Mouse (Mus musculus) gastrocnemius, postnatal 10 days (tissue): ENCODE results near the gene Syt14. TPM values are rescaled to one million over a fixed set of nuclear protein-coding genes. Genes with fewer than 3 reads are reported as not detected.

Experiments
- DNase-seq: peaks from one replicate; pipeline ENCODE4 v3.0.0; 2021; ENCODE audit warnings: mixed read lengths
- total RNA-seq, 2 experiments: library from RNA; stranded (reverse); gene quantifications; 2 replicates each; pipeline ENCODE4 v1.2.3; 2021

Syt14 gene
- total RNA-seq, 2 experiments from 2014 or later = 0.59 to 0.61 TPM

DNA sequence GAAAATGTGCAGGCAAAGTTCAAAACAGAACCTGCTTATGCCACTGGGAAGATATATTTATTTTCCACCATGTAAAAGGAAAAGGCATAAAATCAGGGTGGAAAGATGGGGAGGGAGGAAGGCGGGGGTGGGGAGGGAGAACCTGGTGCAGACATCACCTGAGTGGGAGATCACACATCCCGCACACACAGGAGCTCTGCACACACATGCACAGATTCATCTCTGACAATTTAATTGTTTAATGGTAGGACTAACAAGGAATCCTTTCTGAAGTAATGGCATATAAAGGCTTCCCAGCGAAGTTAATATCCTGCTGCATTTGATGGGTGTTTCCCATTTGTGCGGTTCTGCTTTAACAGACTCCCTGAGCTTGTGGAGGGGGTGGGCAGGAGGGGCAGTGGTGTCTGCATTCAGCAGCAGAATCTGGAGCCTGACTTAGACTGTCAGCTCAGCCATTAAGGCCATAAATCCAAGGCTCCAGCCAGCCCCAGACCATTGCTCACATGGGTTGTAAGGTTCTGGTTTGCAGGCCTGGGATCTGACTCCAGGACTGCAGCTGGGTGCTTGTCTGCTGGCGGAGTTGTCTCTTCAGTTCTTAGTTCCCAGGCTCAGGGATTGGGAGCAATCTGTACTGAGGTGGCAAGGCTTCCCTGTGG is 174.1 kb downstream of the Syt14 start:
- no peak for DNase-seq

- no peak for DNase-seq
Observed at GRCm38 (mm10) chr1:192860273-192860672, 175.3 kb downstream of the Syt14 start.

DNA sequence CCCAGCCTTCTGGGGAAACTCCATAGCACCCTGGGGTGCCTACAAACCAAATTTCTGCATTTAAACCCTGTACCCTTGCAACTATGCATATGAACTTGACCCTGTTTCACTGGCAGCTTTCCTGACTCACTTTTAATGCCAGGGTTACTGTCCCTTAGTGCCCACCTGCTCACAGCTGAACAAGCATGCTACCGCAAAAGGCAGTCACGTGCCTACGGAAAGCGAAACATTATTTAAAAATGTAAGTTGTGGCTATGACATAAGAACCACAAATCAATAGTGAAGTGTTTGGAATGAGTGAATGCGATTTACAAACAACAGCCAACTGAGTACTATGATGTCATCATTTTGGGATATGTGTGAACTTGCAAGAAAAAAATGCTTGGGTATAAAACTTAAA is 178.0 kb downstream of the Syt14 start:
- DNase-seq = no peak

DNA sequence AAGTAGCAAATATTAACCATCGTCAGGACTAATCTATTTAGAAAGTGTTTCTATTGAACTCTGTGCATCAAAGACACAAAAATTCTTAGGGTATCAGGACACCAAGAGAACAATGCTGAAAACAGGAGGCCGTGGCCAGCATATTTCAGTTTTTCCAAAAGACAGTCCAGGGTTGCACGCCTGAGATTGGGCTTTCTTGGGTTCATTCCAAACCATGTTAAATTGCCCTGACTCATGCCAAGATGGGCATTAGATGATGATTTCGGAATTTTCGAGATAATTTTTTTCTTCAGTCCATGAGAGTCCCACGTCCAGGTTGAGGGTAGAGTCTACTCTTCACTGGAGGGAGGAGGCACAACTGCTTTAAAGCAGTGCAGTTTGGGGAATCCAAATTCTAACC is 178.6 kb downstream of the Syt14 start:
- no peak for DNase-seq

DNA sequence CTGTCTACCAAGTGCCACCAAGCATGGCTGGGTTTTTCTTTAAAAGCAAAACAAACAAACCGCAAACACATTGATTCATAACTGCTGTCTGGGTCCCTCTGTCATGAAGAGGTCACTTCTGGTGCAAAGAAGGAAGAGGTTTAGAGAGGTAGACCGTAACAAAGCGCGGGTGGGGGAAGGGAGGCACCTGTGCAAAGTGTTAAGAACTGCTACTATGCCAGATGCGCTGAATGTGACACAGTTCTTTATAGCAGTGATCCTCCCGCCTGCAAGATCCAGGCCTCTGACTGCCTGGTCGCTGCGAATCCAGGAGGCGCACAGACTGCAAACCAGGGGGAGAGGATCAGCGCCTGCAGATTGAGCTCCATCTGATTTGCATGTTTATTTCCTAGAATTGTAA is 179.2 kb downstream of the Syt14 start:
- DNase-seq = no peak

DNA sequence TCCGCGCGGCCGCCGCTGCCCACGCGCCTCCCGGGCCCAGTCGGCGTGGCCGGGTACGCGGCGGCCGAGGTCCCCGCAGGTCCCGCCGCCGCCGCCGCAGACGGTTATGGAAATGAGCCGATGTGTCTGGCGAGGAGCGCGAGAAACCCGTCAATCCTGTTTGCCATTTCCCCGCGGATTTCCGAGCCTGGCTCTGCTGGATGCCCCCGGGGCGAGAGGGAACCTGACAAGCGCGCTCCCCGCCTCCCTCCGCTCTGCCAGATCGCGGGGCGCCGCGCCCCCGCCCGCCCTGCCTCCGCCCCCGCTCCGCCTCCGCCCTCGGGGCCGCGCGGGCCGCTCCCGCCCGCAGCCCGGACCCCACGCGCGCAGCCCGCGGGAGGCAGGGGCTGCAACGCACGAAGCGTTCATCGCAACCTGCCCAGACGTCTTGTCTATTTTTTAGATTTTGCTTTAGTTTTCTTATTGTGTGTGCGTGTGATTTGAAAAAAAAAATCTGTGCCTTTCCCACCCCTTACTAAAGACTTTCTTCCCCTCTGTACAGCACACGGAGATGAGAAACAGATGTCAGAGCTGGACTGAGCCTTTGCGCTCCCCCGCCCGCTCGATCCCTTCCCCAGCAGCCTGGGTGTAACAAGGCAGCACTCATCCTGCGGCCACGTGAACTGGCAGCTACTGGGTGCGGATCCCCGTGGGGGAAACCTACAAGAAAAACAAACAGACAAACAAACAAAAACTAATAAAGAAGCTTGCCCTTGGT is 179.9 kb downstream of the Syt14 start, which contains the start of gene Sertad4:
TSS of gene Sertad4 (minus strand) at position 283 of the 757 bp plus-strand sequence.
- peak; percentile 67 for DNase-seq

DNA sequence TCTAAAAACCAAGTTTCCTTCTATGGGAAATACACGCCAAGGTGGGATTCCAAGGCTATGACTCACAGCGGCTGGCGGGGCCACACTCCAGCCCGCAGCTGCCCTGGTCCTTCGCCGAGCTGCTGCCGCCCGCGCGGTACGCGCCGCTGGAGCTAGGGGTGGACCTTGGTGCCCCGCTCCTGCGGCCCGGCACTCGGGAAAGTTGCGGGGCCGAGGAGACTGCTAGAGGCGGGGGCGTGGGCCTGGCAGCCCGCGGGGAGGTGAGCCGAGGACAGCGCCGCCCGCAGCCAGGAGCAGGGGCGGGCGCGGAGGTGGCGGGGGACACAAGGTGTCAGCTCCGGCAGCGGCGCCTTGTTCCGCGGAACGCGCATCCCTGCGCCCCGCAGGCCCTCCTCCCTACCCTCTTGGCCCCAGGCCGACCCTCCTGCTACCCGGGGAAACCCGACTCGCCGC is 180.7 kb downstream of the Syt14 start:
- DNase-seq = peak; percentile 65

GRCm38 (mm10) chr1:192853988-192854818 is 181.4 kb downstream of the Syt14 start:
- no peak for DNase-seq

GRCm38 (mm10) chr1:192853429-192853828 is 182.1 kb downstream of the Syt14 start:
- no peak for DNase-seq

DNA sequence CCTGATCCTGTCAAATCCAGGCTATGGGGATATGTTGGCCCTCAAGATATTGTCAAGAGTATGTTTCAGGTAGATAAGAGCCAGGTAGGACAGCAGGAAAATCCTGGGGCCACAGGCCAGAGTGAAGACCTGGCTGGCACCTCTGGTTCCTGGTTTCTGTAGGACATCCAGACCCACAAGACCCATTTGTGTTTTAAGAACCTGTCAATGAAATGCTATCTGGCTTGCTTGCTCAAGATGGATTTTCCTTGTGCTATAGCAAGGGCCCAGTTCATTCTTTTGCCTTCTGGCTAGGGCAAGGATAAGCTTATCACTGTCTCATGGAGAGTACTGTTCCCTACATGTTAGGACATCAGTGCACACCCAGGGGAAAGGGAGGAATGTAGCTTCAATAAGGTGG is 183.5 kb downstream of the Syt14 start:
- DNase-seq = no peak

DNA sequence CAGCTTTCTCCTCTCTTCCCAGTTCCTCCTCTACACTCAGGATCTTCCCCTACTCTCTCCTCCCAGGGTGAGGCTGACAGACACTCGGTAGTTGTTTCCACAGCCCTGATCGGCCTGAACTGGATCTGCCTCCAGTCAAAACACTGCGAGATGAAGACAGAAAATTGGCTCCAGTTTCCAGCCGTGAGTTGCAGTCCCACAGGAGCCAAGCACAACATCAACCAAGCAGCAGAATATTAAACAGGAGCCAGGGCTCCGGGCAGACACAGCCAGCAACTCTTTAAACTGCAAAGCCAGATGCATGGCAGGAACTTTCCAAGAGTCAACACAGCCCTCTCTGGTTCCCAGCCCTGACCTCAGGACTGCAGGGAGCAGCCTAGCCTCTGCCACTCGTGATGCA is 183.9 kb downstream of the Syt14 start:
- peak; percentile 33 for DNase-seq

DNA sequence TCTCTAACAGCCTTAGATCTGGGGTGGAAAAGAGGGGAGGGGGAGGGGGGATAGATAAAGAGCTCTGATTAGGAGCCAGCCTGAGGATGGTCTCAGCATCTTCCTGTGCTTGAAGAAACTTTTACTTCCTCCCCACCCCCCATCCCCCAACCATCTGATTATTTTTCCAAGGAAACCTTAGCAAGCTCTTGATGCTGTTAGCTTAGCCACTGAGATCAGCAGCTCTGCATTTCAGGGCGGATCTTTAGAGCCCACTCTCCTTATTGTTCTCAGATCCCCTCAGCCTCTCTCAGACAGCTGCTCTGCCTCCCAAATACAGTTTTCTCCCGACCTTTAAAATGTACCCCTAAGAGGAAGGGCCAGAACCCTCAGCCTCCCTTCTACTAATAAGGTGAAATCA is 184.4 kb downstream of the Syt14 start:
- no peak for DNase-seq

GRCm38 (mm10) chr1:192849616-192850015 is 186.0 kb downstream of the Syt14 start:
- no peak for DNase-seq

- DNase-seq = no peak
Observed at GRCm38 (mm10) chr1:192847254-192847653, 188.3 kb downstream of the Syt14 start.

Other genes starting within 250 kb of the Syt14 start
- gene Sertad4, start 180.0 kb downstream of the Syt14 start, total RNA-seq = 10 to 100 TPM; 11.4 to 17.5 TPM
- gene Diexf, start 94.5 kb upstream of the Syt14 start, total RNA-seq = 10 to 100 TPM in 1 of 2 experiments, 1 to 10 TPM in 1; 9.2 to 12.9 TPM
- gene Irf6, start 117.3 kb upstream of the Syt14 start, total RNA-seq = 1 to 10 TPM; 2.7 to 2.8 TPM
- gene A130010J15Rik, start 132.3 kb upstream of the Syt14 start, total RNA-seq = 1 to 10 TPM; 3.8 to 5.3 TPM
- gene Traf3ip3, start 165.9 kb upstream of the Syt14 start, total RNA-seq = 10 to 100 TPM; 20.9 to 24.1 TPM
- gene Lamb3, start 171.9 kb upstream of the Syt14 start, total RNA-seq = 1 to 10 TPM; 1.2 to 2.0 TPM
- gene Hsd11b1, start 228.3 kb upstream of the Syt14 start, total RNA-seq = 1 to 10 TPM; 4.0 to 4.3 TPM
- 10 to 100 TPM; 24.8 to 30.4 TPM for gene G0s2, start 237.4 kb upstream of the Syt14 start, total RNA-seq